Mouse (Mus musculus): ENCODE results near the gene Kcnq2. TPM values are rescaled to one million over a fixed set of nuclear protein-coding genes. Genes with fewer than 3 reads are reported as not detected.

Kcnq2 gene
- total RNA-seq, 1 experiment from 2014 or later: not detected

GRCm38 (mm10) chr2:181058193-181058592 is 76.9 kb downstream of the Kcnq2 start:
- no peak for ATAC-seq (ENCODE audit: extremely low read depth, insufficient number of reproducible peaks, low FRiP score, poor library complexity, severe bottlenecking)

DNA sequence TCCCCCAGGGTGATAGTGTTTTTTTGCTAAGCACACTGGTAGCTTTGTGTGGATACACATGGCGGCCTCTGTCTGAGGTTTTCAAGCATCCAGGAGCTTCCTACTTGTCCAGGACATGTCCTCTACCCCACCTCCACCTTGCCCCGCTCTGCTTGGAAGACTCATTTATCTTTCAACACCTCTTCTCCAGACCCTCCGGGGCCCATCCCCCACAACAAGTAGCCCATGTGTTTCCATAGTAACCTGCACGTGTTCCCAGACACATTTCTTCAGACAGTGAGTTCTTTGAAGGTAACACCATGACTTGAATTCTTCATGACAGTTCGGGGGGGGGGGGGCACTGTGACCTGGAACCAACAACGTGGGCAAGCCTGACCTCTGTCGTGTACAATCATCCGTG is 77.8 kb downstream of the Kcnq2 start:
- no peak for ATAC-seq (ENCODE audit: extremely low read depth, insufficient number of reproducible peaks, low FRiP score, poor library complexity, severe bottlenecking)

DNA sequence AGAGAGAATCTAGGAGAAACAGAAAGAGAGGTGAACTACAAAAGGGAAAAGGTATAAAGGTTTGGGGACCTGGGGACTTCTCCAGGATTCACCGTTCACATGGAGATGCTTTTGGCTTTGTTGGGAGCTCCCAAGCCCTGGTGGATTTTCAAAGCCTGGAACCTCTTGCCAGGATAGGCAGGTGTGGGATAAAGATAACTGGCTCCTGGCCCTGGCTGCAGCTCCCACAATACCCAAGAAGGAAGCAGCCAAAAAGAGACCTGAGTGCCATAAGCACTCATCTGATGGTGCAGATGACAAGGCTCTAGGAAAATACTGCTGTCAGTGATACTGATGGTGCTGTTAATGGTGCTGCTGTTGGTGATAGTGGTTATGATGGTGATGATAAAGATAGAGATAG is 82.9 kb downstream of the Kcnq2 start:
- no peak for ATAC-seq (ENCODE audit: extremely low read depth, insufficient number of reproducible peaks, low FRiP score, poor library complexity, severe bottlenecking)

- no peak for ATAC-seq (ENCODE audit: extremely low read depth, insufficient number of reproducible peaks, low FRiP score, poor library complexity, severe bottlenecking)
These were observed 86.1 kb downstream of the Kcnq2 start for GRCm38 (mm10) chr2:181048986-181049385.

- no peak for ATAC-seq (ENCODE audit: extremely low read depth, insufficient number of reproducible peaks, low FRiP score, poor library complexity, severe bottlenecking)
These were observed 86.7 kb downstream of the Kcnq2 start for GRCm38 (mm10) chr2:181048252-181048945.

GRCm38 (mm10) chr2:181044001-181044400 is 91.1 kb downstream of the Kcnq2 start:
- ATAC-seq (ENCODE audit: extremely low read depth, insufficient number of reproducible peaks, low FRiP score, poor library complexity, severe bottlenecking): no peak

DNA sequence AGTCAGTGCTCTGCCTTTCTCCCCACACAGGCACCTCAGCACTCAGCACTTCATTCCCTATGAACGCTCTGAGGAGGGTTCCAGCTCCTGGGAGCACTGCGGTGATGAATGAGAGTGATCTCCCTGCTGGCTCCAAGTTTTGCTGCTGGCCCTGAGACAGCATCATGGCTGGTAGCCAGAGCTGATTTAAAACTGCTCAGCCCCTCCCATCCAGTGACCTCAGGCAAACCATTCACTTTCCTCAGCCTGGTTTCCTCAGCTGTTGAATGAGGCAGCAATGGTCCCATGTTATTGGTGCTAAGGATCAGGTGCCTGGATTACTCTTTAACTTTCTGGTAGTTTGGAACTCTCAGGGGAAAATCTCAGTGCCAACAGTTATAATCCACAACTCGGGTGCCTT is 91.7 kb downstream of the Kcnq2 start, which contains the start of gene Chrna4:
Gene Chrna4, minus strand, starts transcription at position 110 of the 400 bp plus-strand sequence.
- ATAC-seq (ENCODE audit: extremely low read depth, insufficient number of reproducible peaks, low FRiP score, poor library complexity, severe bottlenecking): no peak

GRCm38 (mm10) chr2:181042376-181042775 is 92.7 kb downstream of the Kcnq2 start:
- no peak for ATAC-seq (ENCODE audit: extremely low read depth, insufficient number of reproducible peaks, low FRiP score, poor library complexity, severe bottlenecking)

DNA sequence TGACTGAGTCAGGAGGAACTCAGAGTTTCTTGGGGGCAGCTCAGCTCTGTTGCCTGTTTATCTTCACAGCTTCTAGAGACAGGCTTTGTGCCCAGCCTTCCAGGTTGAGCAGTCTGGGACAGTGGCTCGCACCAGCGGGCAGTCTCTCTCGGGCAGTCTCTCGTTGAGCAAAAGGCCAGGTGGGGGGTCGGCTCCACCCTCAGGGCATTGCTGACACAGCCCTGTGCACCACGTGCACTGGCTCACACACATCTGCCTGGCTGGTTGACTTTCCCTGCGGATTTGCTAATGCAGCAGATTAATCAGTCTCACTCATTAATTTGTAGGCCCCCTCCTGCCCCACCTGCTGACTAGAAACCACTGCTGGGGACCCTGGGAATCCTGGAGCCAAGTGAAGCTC is 93.2 kb downstream of the Kcnq2 start:
- no peak for ATAC-seq (ENCODE audit: extremely low read depth, insufficient number of reproducible peaks, low FRiP score, poor library complexity, severe bottlenecking)

DNA sequence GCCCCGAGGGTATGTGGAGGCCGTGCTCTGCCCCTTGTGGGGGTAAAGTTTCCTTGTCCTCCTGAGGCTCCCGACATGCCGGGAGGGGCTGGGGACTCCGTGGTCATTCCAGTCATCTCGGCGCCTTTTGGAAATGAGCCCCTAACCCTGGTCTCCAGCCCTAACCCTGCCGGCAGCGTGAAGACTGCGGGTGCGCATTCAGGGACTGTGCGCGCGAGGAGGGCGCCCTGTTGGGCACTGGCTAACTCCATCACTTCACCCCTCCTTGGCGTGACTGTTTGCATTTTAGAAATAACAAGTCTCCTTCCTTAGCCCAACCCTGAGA is 95.8 kb downstream of the Kcnq2 start:
- ATAC-seq (ENCODE audit: extremely low read depth, insufficient number of reproducible peaks, low FRiP score, poor library complexity, severe bottlenecking): no peak

GRCm38 (mm10) chr2:181038644-181039355 is 96.3 kb downstream of the Kcnq2 start:
- ATAC-seq (ENCODE audit: extremely low read depth, insufficient number of reproducible peaks, low FRiP score, poor library complexity, severe bottlenecking): no peak

GRCm38 (mm10) chr2:181036561-181036960 is 98.5 kb downstream of the Kcnq2 start:
- no peak for ATAC-seq (ENCODE audit: extremely low read depth, insufficient number of reproducible peaks, low FRiP score, poor library complexity, severe bottlenecking)

DNA sequence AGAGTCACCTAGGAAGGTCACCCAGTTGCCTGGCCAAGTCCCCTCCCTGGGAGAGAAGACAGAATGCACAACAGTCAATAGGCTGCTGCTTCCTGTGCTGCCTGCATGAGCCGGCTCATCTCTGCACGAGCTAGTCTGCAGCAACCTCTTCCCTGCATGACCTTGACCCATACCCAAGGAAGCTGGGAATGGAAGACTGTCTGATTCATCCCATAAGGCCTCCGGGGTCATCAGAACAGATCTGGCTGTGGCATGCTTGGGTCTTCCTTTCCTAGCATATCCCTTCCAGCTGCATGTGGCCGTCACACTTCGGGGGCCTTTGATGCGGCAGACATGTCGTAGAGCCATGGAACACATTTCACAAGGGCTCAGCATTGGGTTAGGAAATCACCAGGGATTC is 99.9 kb downstream of the Kcnq2 start:
- no peak for ATAC-seq (ENCODE audit: extremely low read depth, insufficient number of reproducible peaks, low FRiP score, poor library complexity, severe bottlenecking)

GRCm38 (mm10) chr2:181033310-181033709 is 101.8 kb downstream of the Kcnq2 start:
- ATAC-seq (ENCODE audit: extremely low read depth, insufficient number of reproducible peaks, low FRiP score, poor library complexity, severe bottlenecking): no peak

DNA sequence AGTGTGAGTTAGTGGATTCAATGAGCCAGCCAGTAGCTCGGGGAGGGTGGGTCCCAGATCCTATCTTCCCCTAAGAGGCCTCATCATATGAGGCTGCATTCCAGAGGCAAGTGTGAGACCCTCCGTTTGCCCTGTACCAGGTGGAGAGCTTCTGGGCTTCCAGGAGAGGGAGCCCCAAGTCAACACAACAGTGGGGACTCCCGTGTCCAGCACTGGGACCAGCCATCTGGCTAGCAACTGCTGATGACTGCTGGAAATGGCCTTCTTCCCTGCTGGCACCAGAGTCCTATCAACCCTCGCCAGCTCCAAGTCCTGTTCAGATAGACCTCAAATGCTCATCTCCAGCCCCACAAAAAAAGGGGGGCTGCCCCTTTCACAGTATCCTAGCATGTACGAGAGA is 102.7 kb downstream of the Kcnq2 start:
- no peak for ATAC-seq (ENCODE audit: extremely low read depth, insufficient number of reproducible peaks, low FRiP score, poor library complexity, severe bottlenecking)

GRCm38 (mm10) chr2:181031406-181031934 is 103.6 kb downstream of the Kcnq2 start:
- no peak for ATAC-seq (ENCODE audit: extremely low read depth, insufficient number of reproducible peaks, low FRiP score, poor library complexity, severe bottlenecking)

Other genes starting within 250 kb of the Kcnq2 start
- 28.0 and 32.9 TPM in 2 replicates for gene Ythdf1, start 214.4 kb downstream of the Kcnq2 start, total RNA-seq (2017)
- gene Birc7, start 206.3 kb downstream of the Kcnq2 start, total RNA-seq (2017): not detected in 2 replicates
- not detected in 2 replicates for gene Nkain4, start 180.6 kb downstream of the Kcnq2 start, total RNA-seq (2017)
- 53.9 and 65.8 TPM in 2 replicates for gene Arfgap1, start 168.1 kb downstream of the Kcnq2 start, total RNA-seq (2017)
- 1.6 and 3.6 TPM in 2 replicates for gene Col20a1, start 148.8 kb downstream of the Kcnq2 start, total RNA-seq (2017)
- gene Chrna4, start 91.8 kb downstream of the Kcnq2 start, total RNA-seq (2017): not detected in 2 replicates
- gene Eef1a2, start 21.7 kb upstream of the Kcnq2 start, total RNA-seq (2017): not detected in 2 replicates
- gene Ppdpf, start 51.9 kb upstream of the Kcnq2 start, total RNA-seq (2017): 128 and 151 TPM in 2 replicates
- 0.12 and 0.74 TPM in 2 replicates for gene Ptk6, start 67.5 kb upstream of the Kcnq2 start, total RNA-seq (2017)
- gene Srms, start 77.9 kb upstream of the Kcnq2 start, total RNA-seq (2017): 1.2 and 1.7 TPM in 2 replicates
- 0.58 TPM in 1 of 2 replicates, not detected in the other for gene Fndc11, start 84.7 kb upstream of the Kcnq2 start, total RNA-seq (2017)
- 139 and 141 TPM in 2 replicates for gene Helz2, start 106.7 kb upstream of the Kcnq2 start, total RNA-seq (2017)
- gene Gmeb2, start 152.7 kb upstream of the Kcnq2 start, total RNA-seq (2017): 47.4 and 57.6 TPM in 2 replicates
- gene Stmn3, start 179.2 kb upstream of the Kcnq2 start, total RNA-seq (2017): not detected in 2 replicates
- 49.7 and 51.6 TPM in 2 replicates for gene Rtel1, start 184.4 kb upstream of the Kcnq2 start, total RNA-seq (2017)
- gene Zgpat, start 229.6 kb upstream of the Kcnq2 start, total RNA-seq (2017): 81.7 and 86.8 TPM in 2 replicates
- 61.3 and 74.3 TPM in 2 replicates for gene Arfrp1, start 230.1 kb upstream of the Kcnq2 start, total RNA-seq (2017)
- gene Lime1, start 244.8 kb upstream of the Kcnq2 start, total RNA-seq (2017): 54.9 and 70.6 TPM in 2 replicates